Mouse (Mus musculus) adrenal gland, postnatal 36 days (tissue): ENCODE data around the gene Zbtb25. TPM values are rescaled to one million over a fixed set of nuclear protein-coding genes. Genes with fewer than 3 reads are reported as not detected.

Source experiments
- DNase-seq, 2 experiments: peaks; one replicate each; pipeline ENCODE4 v3.0.0; 2021; ENCODE audit warnings: mixed read lengths in 1 of 2
- total RNA-seq, 2 experiments: library from RNA; stranded (reverse); gene quantifications; 2 replicates each; pipeline ENCODE4 v1.2.3; 2021

The Zbtb25 gene
- total RNA-seq, 2 experiments from 2014 or later, result 5.9 to 9.9 TPM

DNA sequence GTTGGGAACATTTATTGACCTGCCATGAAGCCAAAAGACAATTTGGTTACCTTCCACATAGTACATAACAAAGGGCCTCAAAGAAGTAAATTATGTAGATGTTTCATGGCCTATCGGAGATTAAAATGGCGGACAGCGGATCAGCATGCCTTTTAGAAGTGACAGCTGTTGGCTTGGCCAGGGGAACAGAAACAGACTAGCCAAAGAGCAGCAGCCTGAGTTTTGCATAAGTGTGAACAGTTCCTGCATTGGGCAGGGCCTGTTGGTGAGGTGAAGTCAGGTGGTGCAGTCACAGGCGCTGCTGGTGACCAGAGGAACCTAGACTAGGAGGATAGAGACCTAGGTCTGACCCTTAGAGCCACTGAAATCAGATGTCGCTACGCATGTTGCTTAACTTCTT is 7.7 kb upstream of the Zbtb25 start:
- DNase-seq, result no peak

DNA sequence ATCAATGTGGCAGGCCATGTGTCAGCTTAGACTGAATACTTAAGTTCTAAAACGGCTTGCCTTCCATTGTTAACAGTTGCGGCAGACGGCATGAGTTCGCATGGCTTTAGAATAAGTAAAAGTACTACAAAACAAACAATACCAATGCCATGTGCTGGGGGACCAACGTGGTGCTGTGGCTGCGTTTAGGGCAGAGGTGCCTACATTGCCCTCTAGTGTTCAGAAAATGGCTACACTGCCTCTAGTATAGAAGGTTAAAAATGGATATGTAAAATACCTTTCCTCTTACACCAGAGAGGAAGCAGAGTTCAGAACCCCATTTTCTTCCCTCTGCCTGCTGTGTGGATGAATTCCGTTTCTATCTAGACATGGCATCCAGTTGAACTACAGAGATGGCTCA is 7.2 kb upstream of the Zbtb25 start:
- DNase-seq, result peak in 1 of 2 experiments; percentile 35

DNA sequence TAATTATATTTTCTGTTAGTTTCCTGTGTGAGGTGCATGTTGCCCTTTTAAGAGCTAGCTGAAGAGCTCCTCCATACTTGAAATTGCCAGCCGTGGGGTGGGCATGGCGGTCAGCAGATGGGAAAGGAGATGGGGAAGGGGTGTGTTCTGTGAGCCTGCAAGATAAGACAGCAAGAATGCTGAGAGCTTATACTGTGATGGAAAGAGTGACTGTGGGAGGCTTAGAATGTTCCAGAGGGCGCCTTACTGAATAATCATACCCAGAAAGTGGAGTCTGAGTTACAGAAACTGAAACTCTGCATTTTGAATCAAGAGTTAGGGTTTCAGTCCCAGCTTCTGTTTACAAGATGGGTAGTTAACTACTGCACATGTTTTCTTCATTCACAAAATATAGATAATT is 6.1 kb upstream of the Zbtb25 start:
- no peak for DNase-seq

DNA sequence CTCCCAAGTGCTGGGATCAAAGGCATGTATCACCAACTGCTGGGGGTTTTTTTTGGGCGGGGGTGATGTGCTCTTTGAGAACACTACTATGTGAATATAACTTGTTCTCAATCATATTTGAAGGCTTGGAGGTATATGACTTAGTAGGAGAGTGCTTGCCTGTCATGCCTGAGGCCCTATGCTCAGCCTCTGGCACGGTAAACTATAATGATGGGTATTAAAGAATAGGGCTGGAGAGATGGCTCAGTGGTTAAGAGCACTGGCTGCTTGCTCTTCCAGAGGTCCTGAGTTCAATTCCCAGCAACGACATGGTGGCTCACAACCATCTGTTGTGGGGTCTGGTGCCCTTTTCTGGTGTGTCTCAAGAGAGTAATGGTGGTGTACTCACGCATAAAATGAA is 5.5 kb upstream of the Zbtb25 start:
- DNase-seq, result no peak

DNA sequence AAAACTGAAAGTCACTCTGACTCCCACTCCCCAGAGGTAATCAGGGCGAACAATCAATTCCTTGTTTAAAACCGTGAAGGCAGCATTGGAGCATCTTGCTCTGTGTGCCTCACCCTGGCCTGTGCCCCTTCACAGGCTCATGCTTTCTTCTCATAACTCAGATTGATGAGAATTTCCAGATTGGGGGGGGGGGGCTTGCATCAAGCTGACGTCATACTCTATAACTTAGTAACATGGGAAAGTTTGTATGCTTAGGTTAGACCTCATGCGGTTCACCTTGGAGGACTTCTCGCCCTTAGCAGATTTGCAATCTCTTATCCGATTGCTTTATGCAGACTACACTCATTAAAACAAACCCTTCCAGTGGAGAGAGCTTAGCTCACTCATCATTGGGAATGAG is 4.6 kb upstream of the Zbtb25 start:
- no peak for DNase-seq

DNA sequence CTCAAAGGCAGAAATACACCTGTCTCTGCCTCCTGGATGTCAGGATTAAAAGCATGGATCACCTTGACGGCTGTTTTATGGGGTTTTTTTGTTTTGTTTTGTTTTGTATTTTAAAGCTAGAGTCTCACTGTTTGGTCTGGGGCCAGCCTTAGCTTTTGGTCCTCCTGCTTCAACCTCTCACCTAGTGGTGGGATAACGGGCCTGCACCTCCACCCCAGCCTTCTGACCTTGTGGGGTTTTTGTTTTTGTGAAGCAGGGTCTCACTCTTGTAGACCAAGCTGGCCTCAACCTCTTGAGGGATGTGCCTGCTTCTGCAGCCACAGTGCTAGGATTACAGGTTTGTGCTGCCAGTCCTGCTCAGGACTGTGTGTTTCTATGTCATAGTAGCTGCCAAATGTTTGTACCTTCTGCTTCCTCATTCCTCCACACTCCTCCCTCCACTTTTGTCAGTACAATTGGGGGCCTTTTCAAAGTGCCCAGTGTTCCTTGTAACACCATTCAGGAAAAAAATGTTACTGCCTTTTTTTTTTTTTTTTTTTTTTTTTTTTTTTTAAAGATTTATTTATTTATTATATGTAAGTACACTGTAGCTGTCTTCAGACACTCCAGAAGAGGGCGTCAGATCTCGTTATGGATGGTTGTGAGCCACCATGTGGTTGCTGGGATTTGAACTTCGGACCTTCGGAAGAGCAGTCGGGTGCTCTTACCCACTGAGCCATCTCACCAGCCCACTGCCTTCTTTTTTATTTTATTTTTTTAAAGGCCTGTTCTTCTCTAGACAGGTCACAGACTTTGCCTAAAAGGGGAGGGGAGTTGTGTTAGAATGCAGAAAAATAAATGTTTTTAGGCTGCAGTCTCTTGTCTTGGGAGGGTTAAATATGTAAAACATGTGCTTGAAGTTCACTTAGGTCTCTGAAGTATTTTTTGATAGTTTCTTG is 3.7 kb upstream of the Zbtb25 start:
- no peak for DNase-seq

DNA sequence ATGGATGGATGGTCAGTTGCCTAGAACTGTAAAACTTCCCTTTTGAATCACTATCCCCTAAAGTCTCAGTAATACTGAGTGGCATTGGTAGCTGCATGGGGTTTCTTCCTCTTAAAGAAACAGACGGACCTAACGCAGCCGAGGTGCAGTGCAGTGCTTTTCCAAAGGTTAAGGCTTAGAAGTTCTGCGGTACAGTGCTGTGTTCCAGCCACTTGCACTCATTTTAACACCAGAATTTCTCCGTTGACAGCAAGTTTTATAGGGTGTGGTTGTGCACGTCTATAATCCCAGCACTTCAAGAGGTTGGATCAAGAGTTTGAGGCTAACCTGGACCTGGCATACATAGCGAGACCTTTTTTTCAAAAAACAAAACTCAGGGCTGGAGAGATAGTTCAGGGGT is 2.6 kb upstream of the Zbtb25 start:
- DNase-seq, result no peak

DNA sequence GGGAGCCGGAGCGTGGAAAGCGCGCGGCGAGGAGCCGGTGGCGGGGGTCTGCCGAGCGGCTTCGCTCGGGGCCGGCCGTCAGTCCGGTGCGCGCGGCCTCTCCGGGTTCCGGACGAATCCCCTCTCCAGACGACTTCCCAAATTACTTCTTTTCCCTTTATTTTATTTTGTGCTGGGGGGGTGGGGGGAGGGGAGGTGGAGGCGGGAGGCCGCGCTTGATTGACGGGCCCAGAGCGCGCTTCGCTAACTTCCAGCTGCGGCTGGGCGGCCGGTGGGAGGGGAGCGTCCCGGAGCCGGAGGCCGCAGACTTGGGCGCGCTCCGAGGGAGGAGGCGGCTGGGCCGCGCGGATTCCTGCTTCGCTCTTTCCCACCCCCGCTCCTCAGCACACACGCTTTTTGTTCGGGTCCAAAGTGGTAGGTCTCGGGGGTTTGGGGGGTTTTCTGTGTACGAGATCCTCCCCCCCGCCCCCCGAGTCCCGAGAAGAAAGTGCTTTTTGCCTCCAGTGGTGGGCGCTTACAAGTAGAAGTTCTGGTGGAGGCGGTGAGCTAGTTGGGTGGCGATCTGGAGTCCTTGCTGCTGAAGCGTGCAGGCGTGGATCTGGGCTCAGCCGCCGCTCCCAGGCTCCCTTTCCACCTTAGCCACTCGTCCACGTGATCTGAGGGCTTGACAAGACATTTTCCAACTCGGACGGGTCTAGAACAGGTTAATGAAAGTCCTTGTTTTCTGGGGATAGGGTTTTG is 1.6 kb upstream of the Zbtb25 start:
- DNase-seq, result peak; percentile 88 to 90

DNA sequence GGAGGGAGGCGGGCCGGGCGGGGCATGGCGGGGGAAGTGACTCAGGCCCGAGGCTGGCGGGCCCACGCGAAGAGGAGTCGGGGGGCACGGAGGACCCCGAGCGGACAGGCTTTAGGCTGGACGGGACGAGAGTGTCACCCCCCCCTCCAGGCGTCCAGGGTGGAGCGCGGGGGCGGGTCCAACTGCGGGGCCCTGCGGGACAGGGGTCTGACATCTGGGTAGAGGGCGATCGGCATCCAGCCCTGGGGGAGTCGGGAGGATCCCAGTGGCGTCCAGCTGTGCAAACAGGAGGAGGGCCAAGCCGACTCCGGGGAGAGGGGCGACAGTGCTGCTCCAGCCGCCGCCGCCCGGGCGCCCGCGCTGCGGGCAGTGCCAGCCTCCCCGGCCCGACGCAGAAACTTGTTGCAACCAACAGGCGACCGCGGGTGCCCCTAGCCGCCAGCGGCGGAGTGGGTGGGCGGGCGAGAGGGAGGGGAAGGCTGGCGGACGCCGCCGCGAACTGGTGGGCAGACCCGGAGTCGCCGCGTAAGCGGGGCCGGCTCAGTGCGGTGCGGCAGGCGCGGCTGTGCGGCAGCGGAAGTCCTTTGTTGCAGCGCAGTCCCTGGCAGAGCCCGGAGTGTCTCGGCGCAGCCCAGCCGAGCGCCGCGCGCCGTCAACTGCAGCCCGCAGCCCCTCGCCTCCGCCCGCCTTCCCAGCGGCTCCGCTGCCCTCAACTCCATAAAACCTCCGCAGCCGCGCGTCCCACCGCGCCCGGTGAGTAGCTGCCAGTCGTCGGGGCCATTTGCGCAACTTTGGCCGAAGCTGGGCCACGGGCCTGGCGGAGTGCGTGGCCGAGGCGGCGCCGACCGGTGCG is 802 bp upstream of the Zbtb25 start, which contains the start of gene Zbtb1:
Gene Zbtb1 (plus strand): TSS at position 289 of the 853 bp plus-strand sequence.
- DNase-seq, result peak; percentile 84 to 87

DNA sequence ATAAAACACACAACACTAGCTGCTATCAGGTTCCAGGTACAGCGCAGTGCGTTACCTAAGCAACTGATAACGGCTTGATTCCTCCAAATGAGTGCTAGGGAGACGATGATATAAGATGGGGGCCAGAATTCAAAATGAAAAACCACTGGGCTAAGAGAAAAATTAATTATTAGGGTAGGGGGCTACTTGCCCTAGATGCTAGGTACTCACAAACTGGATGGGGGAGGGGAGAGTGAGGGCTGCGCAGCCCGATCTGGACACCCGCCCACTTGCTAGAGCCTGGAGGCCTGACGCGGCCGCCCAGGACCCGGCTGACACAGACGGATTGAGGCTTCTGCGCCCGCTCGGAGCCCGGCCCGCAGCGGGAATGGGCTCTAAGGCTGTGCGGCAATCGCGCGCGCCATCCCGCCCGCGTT is 604 bp downstream of the Zbtb25 start:
- peak; percentile 57 to 73 for DNase-seq

DNA sequence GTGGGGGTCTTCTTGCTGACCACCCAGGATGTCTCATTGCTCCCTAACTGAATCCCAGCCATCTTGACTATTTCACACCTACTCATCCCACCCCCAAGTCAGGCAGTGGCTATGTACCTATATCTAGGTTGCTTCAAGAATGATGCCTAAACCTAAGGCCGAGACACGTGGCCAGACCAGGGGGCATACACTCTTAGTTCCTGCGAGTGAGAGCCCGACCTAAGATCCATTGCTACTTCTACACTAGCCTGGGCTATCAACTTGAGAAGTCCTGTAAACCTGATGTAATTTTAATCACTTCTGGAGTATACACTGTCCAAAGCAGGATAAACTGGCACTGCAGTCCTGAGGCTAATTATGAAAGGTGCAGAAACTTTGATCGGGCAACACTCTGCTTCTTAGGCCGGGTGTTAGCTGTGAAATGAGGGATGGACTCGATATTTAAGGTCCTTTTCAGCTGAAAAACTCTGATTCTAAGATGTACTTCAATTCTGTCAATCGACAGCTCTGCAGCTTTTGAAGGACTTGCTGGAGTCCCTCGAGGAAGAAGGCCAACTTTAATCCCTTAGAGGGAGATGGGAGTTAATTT is 1.1 kb downstream of the Zbtb25 start:
- no peak for DNase-seq

DNA sequence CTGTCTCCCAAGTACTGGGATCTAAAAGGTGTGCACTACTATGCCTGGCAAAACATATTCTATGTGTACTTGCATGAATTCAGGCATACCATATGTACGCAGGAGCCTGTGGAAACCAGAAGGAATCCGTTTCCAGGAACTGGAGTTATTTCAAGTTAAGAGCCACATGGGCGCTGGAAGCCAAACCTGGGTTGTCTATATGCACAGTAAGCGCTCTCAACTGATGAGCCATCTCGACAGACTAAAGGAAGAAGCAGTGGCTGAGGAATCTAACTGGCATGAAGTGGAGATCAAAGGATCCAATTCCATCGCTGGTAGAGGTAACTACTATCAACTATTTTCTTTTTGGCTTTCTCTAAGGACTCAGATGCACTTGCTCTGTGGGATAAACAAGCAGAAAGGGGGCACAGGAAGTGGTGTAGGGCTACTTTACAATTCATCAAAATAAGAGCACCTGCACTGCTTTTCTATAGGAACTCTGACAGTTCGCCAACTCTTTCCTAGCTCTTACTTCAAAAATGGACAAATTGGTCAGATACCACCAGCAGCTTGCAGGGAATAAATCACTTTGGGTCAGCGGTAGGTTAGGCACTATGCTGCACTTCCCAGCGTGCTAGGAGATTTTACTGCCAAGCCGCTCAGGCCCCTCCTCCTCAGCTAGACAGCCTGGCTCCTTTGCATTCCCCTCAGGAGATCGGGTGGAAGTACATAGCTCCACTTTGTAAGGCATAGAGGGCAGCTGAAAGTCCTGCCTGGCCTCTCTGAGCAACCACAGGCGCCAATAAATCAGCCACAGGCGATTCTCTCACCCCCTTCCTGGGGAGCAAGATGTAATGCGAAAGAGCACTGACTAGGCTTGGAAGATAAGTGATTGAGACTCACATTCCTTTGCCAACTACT is 2.1 kb downstream of the Zbtb25 start:
- peak; percentile 38 to 59 for DNase-seq

DNA sequence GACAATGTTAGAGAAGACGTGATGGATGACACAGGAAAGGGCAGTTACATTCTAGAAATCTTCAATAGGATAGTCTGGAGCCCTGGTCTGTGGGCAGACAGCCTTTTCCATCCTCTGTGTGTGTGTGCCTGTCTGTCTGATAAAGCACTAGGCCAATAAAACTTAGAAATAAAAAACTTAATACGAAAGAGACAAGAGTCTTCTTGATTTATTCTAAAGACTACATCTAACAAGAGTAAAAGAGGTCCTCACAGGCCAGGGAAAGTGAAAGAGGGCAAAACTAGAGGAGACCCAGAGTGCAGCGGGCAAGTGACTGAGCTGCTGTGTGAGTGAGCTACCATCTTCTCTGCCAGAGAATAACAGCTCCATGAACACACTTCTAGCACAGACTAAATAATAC is 3.1 kb downstream of the Zbtb25 start:
- DNase-seq, result no peak

DNA sequence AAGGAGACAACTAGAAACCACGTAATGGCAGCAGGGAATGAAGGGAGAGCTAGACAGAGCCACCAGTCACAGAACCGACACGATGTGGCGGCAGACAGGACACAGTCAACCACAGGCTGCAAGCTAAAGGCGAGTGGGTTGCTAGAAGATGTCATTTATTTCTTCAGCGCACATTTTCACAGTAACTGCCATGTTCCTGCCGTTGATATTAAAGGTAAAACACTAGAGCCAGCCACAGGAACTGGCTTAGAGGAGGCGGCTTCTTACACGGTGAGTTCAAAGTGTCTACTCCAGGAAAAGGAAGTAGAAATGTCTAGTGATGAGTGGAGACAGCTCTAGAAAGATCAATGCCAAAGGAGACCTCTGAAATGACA is 7.1 kb downstream of the Zbtb25 start:
- no peak for DNase-seq

DNA sequence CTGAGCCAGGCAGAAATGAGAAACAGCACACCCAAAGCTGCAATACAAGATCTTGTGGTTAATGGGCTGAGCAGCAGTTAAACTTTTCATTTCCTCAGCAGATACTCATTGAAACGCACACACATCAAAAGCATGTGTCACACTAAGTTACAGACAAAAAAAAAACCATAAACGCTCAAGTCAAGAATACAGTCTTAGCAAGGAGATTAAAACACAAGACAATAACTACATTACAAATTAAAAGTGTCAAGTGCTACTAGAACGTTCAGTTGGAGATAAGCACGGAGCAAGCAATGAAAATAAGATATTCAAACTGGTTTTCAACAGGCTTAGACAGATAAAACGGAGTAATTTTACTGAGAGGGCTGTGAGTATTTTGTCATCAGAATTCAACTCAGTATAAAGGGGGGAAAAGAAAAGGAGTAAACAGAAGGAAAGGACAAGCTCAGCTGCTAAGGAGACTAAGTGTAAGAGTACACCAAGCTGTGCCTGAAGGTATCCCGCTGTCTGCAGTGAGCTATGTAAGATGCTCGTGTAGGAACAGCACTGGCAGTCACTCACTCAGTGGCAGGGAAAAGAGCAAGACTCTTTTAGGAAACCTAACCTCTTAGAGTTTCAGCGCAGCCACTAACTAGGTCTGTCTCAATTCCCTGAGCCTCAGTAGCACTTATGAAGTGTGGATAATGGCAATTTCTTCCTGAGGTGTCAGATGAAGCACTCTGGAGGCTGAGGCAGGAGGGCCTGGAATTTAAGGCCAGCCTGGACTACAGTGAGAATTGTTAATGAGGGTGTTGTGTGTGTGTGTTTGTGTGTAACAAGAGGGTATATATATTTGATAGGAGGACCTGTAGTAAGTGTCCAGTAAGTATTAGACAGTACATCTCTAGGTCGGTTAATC is 7.7 kb downstream of the Zbtb25 start:
- DNase-seq, result no peak

DNA sequence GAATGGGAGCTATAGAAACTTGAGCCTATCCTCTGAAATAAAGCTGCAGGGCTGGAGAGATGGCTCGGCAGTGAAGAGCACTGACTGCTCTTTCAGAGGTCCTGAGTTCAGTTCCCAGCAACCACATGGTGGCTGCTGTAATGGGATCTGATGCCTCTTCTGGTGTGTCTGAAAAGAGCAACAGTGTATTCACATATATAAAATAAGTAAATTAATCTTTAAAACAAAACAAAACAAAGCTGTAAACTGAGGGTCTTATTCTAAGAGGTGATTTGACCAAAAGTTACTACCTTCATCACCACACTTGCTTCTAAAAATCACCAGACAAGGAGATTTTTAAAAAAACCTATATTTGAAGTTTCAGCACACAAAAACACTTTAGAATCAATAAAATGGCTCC is 8.5 kb downstream of the Zbtb25 start:
- no peak for DNase-seq

DNA sequence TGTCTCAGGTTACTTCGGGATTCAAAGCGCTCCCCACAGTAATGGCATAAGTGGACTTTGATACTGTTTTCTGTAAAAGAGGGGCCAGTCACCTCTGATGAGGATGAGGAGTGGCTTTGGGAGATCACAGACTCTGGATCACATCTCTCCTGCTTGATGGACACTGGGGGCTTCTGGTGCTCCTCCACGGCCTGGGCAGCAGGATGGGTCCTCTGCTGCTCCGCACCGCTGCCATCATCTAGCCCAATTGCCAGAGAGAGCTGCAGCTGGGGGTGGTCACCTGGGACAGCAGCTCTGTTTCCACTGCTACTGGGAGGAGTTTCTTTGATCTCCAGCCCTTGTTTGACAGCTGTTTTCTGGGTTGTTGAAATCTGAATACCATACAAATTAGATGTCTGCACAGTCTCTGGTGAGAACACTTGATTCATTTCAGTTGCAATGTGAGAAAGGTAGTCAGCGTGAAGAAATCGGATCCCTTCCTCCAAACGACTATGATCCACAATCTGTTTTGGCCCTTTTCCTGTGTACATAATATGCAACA is 19.7 kb downstream of the Zbtb25 start:
- no peak for DNase-seq

DNA sequence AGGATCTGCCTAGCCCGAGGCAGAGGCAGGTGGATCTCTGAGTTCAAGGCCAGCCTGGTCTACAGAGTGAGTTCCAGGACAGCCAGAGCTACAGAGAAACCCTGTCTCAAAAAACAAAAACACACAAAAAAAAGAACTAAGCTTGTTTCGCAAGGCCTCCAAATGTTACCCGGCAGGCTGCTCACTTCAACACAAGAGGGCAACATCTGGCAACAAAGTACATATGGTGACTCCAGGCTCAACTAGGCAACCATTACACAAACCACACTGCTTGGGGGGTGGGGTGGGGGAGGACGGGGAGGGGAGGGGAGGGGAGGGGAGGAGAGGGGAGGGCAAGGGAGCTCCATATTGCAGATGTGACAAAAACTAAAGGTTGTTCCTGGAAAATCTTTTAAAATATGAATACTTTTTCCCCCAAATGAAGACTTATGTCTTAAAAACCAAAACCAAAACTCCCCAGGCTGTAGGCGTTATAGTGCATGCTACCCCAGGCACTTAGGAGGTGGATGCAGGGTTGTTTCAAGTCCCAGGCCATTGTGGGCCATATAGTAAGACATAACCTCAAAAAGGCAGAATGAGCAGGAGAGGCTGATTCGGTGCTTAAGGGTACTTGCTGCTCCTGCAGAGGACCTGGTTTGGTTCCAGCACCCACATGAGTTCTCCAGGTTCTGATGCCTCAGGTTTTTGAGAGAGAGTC is 23.5 kb downstream of the Zbtb25 start:
- DNase-seq, result peak in 1 of 2 experiments; percentile 18

DNA sequence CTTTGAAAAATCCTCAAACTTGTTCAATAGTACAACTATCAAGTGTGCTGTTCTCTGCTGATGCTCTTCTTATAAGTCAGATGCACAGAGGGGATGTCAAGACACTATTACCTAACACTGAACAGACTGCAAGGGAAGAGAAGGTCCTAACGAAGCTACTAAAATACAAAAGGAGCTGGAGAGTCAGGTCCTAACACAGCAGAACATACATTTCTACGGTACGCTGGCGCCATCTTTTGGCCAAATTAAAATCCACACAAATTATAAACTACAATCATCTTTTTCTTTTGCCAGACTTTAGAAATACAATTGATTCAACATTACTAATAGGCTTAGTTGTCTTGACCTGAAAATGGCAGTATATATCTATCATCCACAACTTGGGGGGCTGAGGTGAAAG is 28.3 kb downstream of the Zbtb25 start:
- peak; percentile 45 to 60 for DNase-seq
